Mouse (Mus musculus): ENCODE data around the gene Scaf8.
A peak's percentile ranks its signal among the peaks of the same experiment; 100 is the strongest.

DNA sequence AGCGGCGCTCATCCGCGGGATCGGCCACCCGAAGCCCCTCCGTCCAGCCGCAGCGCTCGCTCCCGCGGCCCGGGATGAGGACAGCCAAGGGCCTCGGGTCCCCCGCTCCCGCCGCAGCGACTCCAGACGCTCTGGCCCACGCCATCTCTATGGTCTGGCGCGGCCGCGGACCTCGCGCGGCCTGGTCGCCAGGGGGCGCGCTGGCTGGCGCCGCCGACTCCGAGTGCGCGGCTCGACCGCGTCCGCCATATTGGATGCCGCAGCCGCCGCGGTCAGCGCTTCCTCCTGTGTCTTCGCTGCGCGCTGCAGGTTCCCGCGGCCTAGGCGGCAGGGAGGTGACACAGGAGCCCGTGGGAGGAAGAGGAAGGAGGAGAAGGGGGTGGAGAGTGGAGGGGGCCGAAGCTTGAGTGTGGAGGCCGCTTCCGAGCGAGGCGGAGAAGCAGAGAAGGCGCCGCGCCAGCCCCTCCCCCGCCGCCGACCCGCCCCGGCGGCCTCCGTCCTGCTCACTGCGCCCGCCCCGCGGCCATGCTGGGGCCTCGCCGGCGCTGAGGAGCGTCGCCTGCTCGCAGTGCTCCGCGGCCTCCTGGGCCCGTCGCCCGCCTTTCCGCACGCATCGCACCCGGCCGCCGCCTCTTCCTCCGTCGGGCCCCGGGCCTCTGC lies at the start of gene Scaf8:
- TF ChIP-seq CTCF (IDR thresholded peaks at IDR 0.05; ENCODE audit: control insufficient read depth, insufficient read depth, insufficient read length), result peak; percentile 99
- no peak for TF ChIP-seq USF1 (IDR thresholded peaks at IDR 0.05; ENCODE audit: low read depth)
- TF ChIP-seq MYOG (IDR thresholded peaks at IDR 0.05; ENCODE audit: control insufficient read depth, extremely low read depth, insufficient read length), result no peak
- TF ChIP-seq CEBPB (IDR thresholded peaks at IDR 0.05; ENCODE audit: low read depth), result no peak
- peak; percentile 52 for TF ChIP-seq MAX (IDR thresholded peaks at IDR 0.05)
- TF ChIP-seq MYOD1 (IDR thresholded peaks at IDR 0.05; ENCODE audit: control insufficient read depth, insufficient read length, low read depth), result no peak
- TF ChIP-seq FOSL1 (IDR thresholded peaks at IDR 0.05; ENCODE audit: insufficient read depth, low read length, poor library complexity, severe bottlenecking), result no peak

Data from C2C12 (cell line).